Mouse (Mus musculus): Measurements from ENCODE around the gene Csad. TPM values are rescaled to one million over a fixed set of nuclear protein-coding genes. Genes with fewer than 3 reads are reported as not detected.
A peak's percentile ranks its signal among the peaks of the same experiment; 100 is the strongest.

Csad gene
- polyA plus RNA-seq, 1 experiment = 77.6 TPM

DNA sequence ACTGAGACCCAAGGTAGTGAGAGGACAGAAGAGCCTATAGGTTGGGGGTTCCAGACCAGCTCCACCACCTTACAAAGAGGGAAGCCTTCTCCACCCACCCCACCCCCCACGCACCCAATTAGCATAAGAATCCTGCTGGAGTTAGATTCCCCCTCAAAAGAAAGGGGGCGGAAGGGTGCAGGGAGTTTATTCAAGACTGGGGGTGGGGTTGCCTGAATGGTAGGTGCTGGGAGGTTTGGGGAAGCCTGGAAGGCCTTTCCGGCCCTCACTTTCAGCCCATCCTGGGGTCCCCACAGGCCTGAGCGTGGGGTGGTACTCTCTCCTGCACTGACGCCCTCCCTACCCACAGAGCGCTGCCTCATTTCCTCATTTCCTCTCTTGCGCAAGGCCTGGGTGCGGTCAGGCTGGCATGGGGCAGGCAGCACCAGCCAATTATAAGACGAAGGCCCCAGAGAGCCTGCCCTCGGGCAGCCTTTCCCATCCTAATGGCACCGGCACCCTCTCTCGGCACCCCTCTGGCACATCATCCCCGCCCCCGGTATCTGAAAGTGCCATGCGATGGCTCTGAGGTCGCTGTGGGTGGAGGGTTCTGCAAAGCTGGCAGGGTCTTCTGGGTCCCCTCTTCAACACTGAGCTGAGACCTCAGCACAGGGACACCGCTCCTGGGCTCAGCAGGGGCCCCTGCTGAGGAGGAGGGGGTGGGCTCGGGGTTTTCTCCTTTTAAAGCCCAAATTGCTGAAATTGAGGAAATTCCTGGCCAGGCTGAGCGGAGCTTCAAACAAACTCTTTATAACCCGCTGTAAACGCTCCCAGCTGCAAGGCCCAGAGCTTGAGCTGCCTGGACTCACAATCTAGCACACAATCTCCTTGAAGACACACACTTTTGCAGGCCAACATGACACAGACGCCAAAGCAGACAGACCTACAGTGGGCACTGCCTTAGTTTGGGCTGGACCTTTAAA is 39.0 kb upstream of the Csad start:
- H3K27ac ChIP-seq (ENCODE audit: control insufficient read depth, insufficient read depth, low read length) = no peak overlapping the region
- H3K4me1 ChIP-seq (replicated peaks; ENCODE audit: control insufficient read depth, insufficient read depth, low read length) = peaks cover 33% of the 10 kb centered on the region
- TF ChIP-seq CTCF (IDR thresholded peaks at IDR 0.05; ENCODE audit: borderline replicate concordance, control insufficient read depth, extremely low read depth, insufficient read depth, low read length, poor library complexity) (no peak), POLR2A (IDR thresholded peaks at IDR 0.05; ENCODE audit: control insufficient read depth, extremely low read depth, insufficient read depth, low read length, poor library complexity) (no peak)
- 10% methylated on average over 22 of the region's 22 CpGs for WGBS
- no peaks in the 10 kb centered on the region for H3K36me3 ChIP-seq (ENCODE audit: control insufficient read depth, insufficient read depth, low read length)
- peaks cover 11% of the 10 kb centered on the region; the same call in 1 of the 2 replicates for H3K27me3 ChIP-seq (ENCODE audit: control insufficient read depth, insufficient read depth, low read length)
- DNase-seq = no peak
- H3K4me3 ChIP-seq (ENCODE audit: control insufficient read depth, insufficient read depth, low read length) = peak overlapping the region; percentile 16; the same call in 1 of the 2 replicates

DNA sequence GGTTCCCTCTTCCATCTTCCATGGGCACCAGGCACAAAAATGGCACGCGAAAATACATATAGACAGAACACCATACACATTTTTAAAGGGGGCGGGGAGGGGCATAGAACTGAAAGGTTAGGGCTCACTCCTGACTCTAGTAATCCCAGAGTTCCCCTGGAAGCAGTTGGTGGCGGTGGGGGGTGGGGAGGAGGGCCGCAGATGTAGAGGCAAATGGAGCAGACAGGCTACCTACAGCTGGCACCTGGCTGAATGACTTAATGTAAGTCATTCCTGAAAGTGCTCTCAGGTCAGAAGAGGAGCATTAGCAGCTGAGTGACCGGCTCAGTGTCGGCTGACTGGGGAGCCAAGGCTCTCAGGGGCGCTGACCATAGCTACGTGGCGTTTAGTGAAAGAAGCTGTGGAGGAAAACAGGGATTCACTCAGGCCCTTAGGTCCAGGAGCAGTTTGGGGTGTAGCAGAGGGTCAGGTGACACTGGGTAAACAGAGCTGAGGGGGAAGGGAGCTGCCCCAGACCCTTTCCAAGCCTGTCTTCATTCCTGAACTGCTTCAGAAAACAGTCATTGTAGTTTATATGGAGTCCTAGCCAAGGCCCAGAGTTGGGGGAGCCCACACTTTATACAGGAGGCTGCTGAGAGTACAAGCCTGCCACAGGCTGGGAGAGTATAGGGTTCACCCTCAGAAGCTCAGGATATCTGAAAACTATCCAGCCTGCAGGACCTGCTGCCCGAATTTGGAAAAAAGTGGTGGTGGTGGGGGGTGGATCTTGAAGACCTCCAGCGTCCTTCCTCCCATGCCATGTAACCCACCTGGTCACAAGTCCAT is 38.1 kb upstream of the Csad start:
- TF ChIP-seq POLR2A (IDR thresholded peaks at IDR 0.05; ENCODE audit: control insufficient read depth, extremely low read depth, insufficient read depth, low read length, poor library complexity) (no peak), CTCF (IDR thresholded peaks at IDR 0.05; ENCODE audit: borderline replicate concordance, control insufficient read depth, extremely low read depth, insufficient read depth, low read length, poor library complexity) (no peak)
- H3K4me1 ChIP-seq (replicated peaks; ENCODE audit: control insufficient read depth, insufficient read depth, low read length) = peaks cover 29% of the 10 kb centered on the region
- H3K27me3 ChIP-seq (ENCODE audit: control insufficient read depth, insufficient read depth, low read length) = peaks cover 10% of the 10 kb centered on the region; the same call in 1 of the 2 replicates
- H3K36me3 ChIP-seq (ENCODE audit: control insufficient read depth, insufficient read depth, low read length) = no peaks in the 10 kb centered on the region
- H3K27ac ChIP-seq (ENCODE audit: control insufficient read depth, insufficient read depth, low read length) = no peak overlapping the region
- 88% methylated on average over 12 of the region's 12 CpGs for WGBS
- DNase-seq = no peak
- no peak overlapping the region for H3K4me3 ChIP-seq (ENCODE audit: control insufficient read depth, insufficient read depth, low read length)

DNA sequence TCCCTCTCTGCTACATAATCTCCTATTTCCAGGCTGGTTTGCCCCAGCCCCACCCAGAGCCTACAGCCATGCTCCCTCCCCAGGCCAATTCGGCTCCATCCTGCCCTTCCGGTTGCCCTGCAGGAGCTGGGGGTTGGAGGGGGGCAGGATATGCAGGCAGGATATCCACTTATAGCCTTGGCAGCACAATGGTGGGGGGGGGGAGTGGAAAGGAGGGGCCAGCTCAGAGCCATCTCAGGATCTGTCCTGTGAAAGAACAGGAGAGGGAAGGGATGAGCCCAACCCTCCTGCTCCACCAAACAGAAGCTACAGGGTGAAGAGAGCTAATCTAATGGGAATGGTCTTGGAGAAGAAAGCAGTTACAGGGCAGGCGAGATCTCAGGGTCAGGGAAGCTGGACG is 36.1 kb upstream of the Csad start:
- no peak for DNase-seq
- 92% methylated on average over 4 of the region's 4 CpGs for WGBS
- Histone ChIP-seq H3K4me3 (ENCODE audit: control insufficient read depth, insufficient read depth, low read length) (no peak overlapping the region), H3K4me1 (replicated peaks; ENCODE audit: control insufficient read depth, insufficient read depth, low read length) (peaks cover 14% of the 10 kb centered on the region), H3K36me3 (ENCODE audit: control insufficient read depth, insufficient read depth, low read length) (no peaks in the 10 kb centered on the region), H3K27me3 (ENCODE audit: control insufficient read depth, insufficient read depth, low read length) (peaks cover 4% of the 10 kb centered on the region; the same call in 1 of the 2 replicates), H3K27ac (ENCODE audit: control insufficient read depth, insufficient read depth, low read length) (no peak overlapping the region)
- no peak for TF ChIP-seq CTCF (IDR thresholded peaks at IDR 0.05; ENCODE audit: borderline replicate concordance, control insufficient read depth, extremely low read depth, insufficient read depth, low read length, poor library complexity)
- no peak for TF ChIP-seq POLR2A (IDR thresholded peaks at IDR 0.05; ENCODE audit: control insufficient read depth, extremely low read depth, insufficient read depth, low read length, poor library complexity)

DNA sequence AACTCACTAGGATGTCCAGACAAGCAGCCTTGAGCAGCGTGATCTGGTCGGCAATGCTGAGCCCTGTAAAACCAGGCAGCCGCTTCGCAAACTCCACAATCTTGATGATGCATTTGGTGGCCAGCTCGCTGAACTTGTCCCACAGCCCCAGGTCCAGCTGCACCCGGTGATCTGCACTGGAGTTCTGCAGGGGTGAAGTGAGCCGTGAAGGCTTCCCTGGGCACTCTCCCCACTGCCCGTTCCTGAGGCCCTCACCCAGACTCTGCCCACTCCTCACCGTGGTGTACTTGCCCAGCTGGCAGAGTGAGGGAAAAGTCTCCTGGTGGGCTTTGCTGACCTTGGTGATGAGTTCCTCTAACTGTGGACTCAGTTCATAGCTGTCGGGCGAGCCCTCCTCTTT is 35.3 kb upstream of the Csad start:
- H3K4me3 ChIP-seq (ENCODE audit: control insufficient read depth, insufficient read depth, low read length) = no peak overlapping the region
- H3K27me3 ChIP-seq (ENCODE audit: control insufficient read depth, insufficient read depth, low read length) = no peaks in the 10 kb centered on the region
- TF ChIP-seq POLR2A (IDR thresholded peaks at IDR 0.05; ENCODE audit: control insufficient read depth, extremely low read depth, insufficient read depth, low read length, poor library complexity) (no peak), CTCF (IDR thresholded peaks at IDR 0.05; ENCODE audit: borderline replicate concordance, control insufficient read depth, extremely low read depth, insufficient read depth, low read length, poor library complexity) (no peak)
- no peaks in the 10 kb centered on the region for H3K36me3 ChIP-seq (ENCODE audit: control insufficient read depth, insufficient read depth, low read length)
- WGBS = 89% methylated on average over 11 of the region's 11 CpGs
- H3K27ac ChIP-seq (ENCODE audit: control insufficient read depth, insufficient read depth, low read length) = no peak overlapping the region
- DNase-seq = no peak
- peaks cover 17% of the 10 kb centered on the region for H3K4me1 ChIP-seq (replicated peaks; ENCODE audit: control insufficient read depth, insufficient read depth, low read length)

DNA sequence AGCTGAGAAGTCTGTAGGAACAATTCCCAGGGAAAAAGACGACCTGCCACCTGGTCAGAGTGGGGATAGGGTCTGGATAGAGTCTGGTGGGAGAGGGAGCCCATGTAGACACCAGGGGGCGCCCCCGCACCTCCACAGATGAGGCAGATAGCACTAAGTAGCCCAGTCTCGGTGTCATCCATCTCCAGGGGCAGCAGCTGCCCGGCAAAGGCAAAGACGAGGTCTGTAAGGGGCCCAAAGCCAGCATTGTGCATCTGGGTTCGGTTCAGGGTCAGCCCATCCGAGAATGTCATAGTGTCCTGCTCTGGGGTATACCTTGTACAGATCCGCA is 34.7 kb upstream of the Csad start:
- WGBS = 22% methylated on average over 9 of the region's 9 CpGs
- Histone ChIP-seq H3K4me3 (ENCODE audit: control insufficient read depth, insufficient read depth, low read length) (no peak overlapping the region), H3K4me1 (replicated peaks; ENCODE audit: control insufficient read depth, insufficient read depth, low read length) (peaks cover 24% of the 10 kb centered on the region), H3K36me3 (ENCODE audit: control insufficient read depth, insufficient read depth, low read length) (no peaks in the 10 kb centered on the region), H3K27ac (ENCODE audit: control insufficient read depth, insufficient read depth, low read length) (no peak overlapping the region), H3K27me3 (ENCODE audit: control insufficient read depth, insufficient read depth, low read length) (no peaks in the 10 kb centered on the region)
- peak; percentile 84 for DNase-seq
- TF ChIP-seq POLR2A (IDR thresholded peaks at IDR 0.05; ENCODE audit: control insufficient read depth, extremely low read depth, insufficient read depth, low read length, poor library complexity) = no peak
- TF ChIP-seq CTCF (IDR thresholded peaks at IDR 0.05; ENCODE audit: borderline replicate concordance, control insufficient read depth, extremely low read depth, insufficient read depth, low read length, poor library complexity) = peak; percentile 89

DNA sequence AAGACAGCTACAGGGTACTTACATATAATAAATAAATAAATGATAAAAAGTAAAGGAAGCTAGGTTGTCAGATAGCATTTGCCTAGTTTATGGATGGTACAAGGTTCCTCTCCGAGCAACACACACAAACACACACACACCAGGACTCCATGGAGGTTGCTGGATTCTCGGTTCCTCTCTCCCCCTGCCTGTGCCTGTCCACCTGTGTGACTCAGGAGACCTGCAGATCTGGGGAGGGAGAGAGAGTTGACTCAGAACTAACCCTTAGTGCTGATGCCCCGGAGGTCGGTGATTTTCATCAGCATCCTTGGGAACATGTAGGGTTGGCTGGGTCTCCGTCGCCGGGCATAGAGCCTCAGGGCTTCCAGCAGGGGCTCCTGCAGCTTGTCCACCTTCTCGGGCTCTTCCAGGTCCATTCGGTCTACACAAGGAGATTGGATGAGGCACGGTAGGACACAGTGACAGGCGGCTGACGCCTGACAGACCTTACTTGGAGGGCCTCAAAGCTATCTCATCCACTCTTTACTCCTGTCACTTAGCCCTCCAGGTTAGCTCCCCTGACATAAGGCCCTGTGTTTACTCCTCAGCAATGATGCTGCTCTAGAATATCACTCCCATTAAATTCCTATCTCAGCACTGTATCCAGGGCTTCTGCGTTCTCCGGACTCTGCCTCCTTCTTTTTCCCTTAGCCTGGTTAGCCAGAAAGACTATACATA is 34.2 kb upstream of the Csad start:
- no peak for DNase-seq
- 91% methylated on average over 14 of the region's 14 CpGs for WGBS
- TF ChIP-seq POLR2A (IDR thresholded peaks at IDR 0.05; ENCODE audit: control insufficient read depth, extremely low read depth, insufficient read depth, low read length, poor library complexity) = no peak
- no peak for TF ChIP-seq CTCF (IDR thresholded peaks at IDR 0.05; ENCODE audit: borderline replicate concordance, control insufficient read depth, extremely low read depth, insufficient read depth, low read length, poor library complexity)
- Histone ChIP-seq H3K27me3 (ENCODE audit: control insufficient read depth, insufficient read depth, low read length) (no peaks in the 10 kb centered on the region), H3K36me3 (ENCODE audit: control insufficient read depth, insufficient read depth, low read length) (no peaks in the 10 kb centered on the region), H3K4me1 (replicated peaks; ENCODE audit: control insufficient read depth, insufficient read depth, low read length) (peaks cover 28% of the 10 kb centered on the region), H3K4me3 (ENCODE audit: control insufficient read depth, insufficient read depth, low read length) (no peak overlapping the region), H3K27ac (ENCODE audit: control insufficient read depth, insufficient read depth, low read length) (no peak overlapping the region)

Measured in thymus, adult 2 months (tissue).